Mouse (Mus musculus) kidney, embryonic 16.5 days (tissue): ENCODE data around the gene Kcnab3. TPM values are rescaled to one million over a fixed set of nuclear protein-coding genes. Genes with fewer than 3 reads are reported as not detected.

Experiments
- ATAC-seq: fragments of 200-750 bp; cut with Nextera tagmentation; 2 replicates; pipeline ENCODE4 v1.8.0; 2017; ENCODE audit warnings: moderate TSS enrichment; ENCODE audit not compliant: low FRiP score, low TSS enrichment
- H3K27ac ChIP-seq: fragments of 300-500 bp; sonication (generic); 2 replicates; pipeline ENCODE4 v1.5.1; 2014; ENCODE audit warnings: low read length
- H3K27me3 ChIP-seq: fragments of 300-500 bp; sonication (generic); 2 replicates; pipeline ENCODE4 v1.6.1; 2014; ENCODE audit warnings: low read length, control low read depth, mixed read lengths; ENCODE audit not compliant: insufficient read depth
- H3K36me3 ChIP-seq: fragments of 300-500 bp; sonication (generic); 2 replicates; pipeline ENCODE4 v1.6.1; 2014; ENCODE audit warnings: low read length, control low read depth, mixed read lengths; ENCODE audit not compliant: insufficient read depth
- H3K4me1 ChIP-seq: fragments of 300-500 bp; sonication (generic); 2 replicates; pipeline ENCODE4 v1.6.1; 2014; ENCODE audit warnings: low read length, control low read depth, mixed read lengths; ENCODE audit not compliant: insufficient read depth
- H3K4me2 ChIP-seq: fragments of 300-500 bp; sonication (generic); replicated peaks from 2 replicates; pipeline ENCODE4 v1.6.1; 2014; ENCODE audit warnings: low read depth, low read length
- H3K4me3 ChIP-seq: fragments of 300-500 bp; sonication (generic); 2 replicates; pipeline ENCODE4 v1.5.1; 2014; ENCODE audit warnings: mild to moderate bottlenecking, low read length
- H3K9ac ChIP-seq: fragments of 300-500 bp; sonication (generic); replicated peaks from 2 replicates; pipeline ENCODE4 v1.6.1; 2014; ENCODE audit warnings: low read length
- H3K9me3 ChIP-seq: fragments of 300-500 bp; sonication (generic); 2 replicates; pipeline ENCODE4 v1.6.1; 2016; ENCODE audit warnings: low read length, control low read depth
- WGBS: fragments of 180-500 bp; shearing (Covaris S2); extraction: QIAGEN DNeasy Blood & Tissue Kit; methylation state at CpG from one replicate; pipeline ENCODE4 v1.1.7; 2014; 5-methylcytosine and 5-hydroxymethylcytosine counted together
- polyA plus RNA-seq: library from polyadenylated mRNA; unstranded; fragments of >200 nt; fragmentation: Nextera tagmentation; extraction: Ambion mirVana; gene quantifications from 2 replicates; pipeline ENCODE4 v1.2.1, GENCODE M21; 2015

Gene Kcnab3
- 3.3 and 3.8 TPM in 2 replicates for polyA plus RNA-seq

DNA sequence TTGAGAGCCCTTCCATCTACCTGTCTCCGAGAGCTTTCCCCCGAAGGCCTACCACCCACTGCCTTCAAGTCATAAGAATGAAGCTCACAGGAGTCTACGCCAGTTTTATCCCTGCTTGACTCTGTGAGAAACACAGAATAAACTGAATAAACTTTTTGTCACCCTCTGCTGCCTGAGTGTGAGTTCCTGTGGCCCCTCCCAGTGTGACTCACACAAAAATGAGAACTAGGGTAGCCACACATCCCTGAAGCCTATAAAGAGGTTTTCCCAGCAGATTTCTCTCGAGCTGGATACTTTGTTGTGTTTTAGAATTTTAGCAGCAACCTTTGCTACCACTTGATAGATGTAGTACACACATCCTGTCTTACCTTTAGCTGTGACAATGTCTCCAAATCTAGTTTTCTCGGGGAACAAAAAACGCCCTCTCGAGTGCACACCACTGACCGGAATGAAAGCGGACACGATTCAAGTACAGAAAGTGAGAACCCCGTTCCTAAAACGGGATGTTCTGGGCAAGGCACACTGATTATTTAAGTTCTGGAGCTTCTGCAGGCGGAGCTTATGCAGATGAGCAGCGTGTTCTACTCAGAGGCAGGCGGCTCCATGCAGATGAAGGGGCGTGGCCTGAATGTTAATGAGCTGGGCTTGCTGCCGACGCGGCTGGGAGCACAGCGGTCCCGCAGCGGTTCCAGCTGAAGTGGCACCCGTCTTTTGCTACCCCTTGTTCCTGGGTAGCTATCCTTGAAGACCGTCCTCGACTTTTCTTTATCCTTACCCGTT is at the start of gene Kcnab3:
TSS of gene Kcnab3 (plus strand) at position 631 of the 780 bp plus-strand sequence.
- ATAC-seq = peak; percentile 66; the same call in 1 of the 2 replicates
- peak within 1 kb of the TSS; percentile 65 for H3K9ac ChIP-seq
- peaks cover 40% of the 10 kb centered on the region for H3K4me1 ChIP-seq
- peaks cover 6% of the 10 kb centered on the region; the same call in 1 of the 2 replicates for H3K27me3 ChIP-seq
- no peaks in the 10 kb centered on the region for H3K36me3 ChIP-seq
- H3K9me3 ChIP-seq = no peaks in the 10 kb centered on the region
- WGBS = 11% methylated on average over 26 of the region's 26 CpGs
- peak within 1 kb of the TSS; percentile 53 for H3K4me3 ChIP-seq
- H3K27ac ChIP-seq = peak within 1 kb of the TSS; percentile 3; the same call in 1 of the 2 replicates
- H3K4me2 ChIP-seq = peak within 1 kb of the TSS; percentile 91

DNA sequence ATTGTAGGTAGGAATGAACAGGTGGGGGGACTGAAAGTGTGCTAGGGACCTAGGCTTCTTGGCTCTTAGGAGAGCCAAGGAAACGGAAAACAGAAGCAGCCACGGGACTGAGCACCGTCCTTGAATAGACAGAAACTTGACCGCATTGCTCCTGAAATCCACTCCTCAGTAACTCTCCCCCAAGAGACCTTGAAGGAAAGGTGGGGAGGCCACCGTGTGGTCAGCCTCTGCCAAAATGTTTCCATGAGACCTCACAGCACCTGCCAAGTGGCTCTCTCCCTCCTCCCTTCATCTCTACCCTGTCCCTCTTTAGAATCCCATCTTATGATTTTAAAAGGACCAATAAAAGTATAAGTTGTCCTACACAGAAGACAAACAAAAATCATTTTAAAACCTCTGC is 48.8 kb upstream of the Kcnab3 start:
- H3K27ac ChIP-seq = no peak overlapping the region
- H3K36me3 ChIP-seq = no peaks in the 10 kb centered on the region
- ATAC-seq = no peak
- H3K9ac ChIP-seq = no peak overlapping the region
- WGBS = 64% methylated on average over 5 of the region's 5 CpGs
- H3K9me3 ChIP-seq = no peaks in the 10 kb centered on the region
- peaks cover under 1% of the 10 kb centered on the region; the same call in 1 of the 2 replicates for H3K27me3 ChIP-seq
- H3K4me1 ChIP-seq = no peaks in the 10 kb centered on the region
- H3K4me3 ChIP-seq = no peak overlapping the region
- no peak overlapping the region for H3K4me2 ChIP-seq

DNA sequence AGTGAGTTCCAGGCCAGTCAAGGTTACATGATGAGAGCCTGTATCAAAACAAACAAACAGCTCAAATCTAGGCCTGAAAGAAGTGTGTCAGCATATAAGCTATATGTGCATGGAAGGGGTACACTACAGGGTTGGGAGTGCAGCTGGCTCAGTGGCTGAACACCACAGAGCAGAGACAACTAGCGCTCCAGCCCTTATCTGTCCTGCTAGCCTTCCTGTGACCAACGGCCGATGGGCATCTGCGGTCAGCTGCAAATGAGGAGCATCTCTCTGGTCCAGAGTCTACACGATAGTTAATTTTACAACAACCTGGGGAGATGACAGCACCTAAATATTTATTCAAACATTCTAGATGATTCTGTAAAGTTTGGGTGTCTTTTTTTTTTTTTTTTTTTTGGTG is 34.9 kb upstream of the Kcnab3 start:
- H3K27me3 ChIP-seq = no peaks in the 10 kb centered on the region
- no peaks in the 10 kb centered on the region for H3K4me1 ChIP-seq
- H3K4me3 ChIP-seq = no peak overlapping the region
- no peak overlapping the region for H3K27ac ChIP-seq
- H3K36me3 ChIP-seq = no peaks in the 10 kb centered on the region
- H3K4me2 ChIP-seq = no peak overlapping the region
- no peak for ATAC-seq
- no peak overlapping the region for H3K9ac ChIP-seq
- H3K9me3 ChIP-seq = no peaks in the 10 kb centered on the region
- 95% methylated on average over 5 of the region's 5 CpGs for WGBS

DNA sequence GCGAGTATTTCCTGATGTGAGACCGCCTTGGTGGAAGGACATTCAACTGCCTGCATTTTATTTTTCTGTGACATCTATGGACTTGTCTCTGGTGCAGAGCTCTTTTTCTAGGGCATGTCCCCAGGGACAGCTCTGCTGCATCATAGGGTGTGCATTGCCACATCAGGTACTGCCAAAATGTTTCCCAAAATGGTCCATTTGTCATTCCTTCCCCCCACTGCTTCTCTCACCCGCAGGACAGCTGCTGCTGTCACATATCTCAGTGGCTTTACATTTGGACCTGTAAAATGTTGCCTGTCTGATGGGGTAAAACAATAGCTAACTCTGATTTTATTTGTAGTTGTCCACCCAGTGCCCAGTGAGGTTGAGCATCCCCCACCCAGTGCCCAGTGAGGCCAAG is 30.8 kb upstream of the Kcnab3 start:
- no peaks in the 10 kb centered on the region for H3K4me1 ChIP-seq
- H3K9me3 ChIP-seq = no peaks in the 10 kb centered on the region
- H3K27ac ChIP-seq = no peak overlapping the region
- H3K4me3 ChIP-seq = no peak overlapping the region
- ATAC-seq = no peak
- peaks cover 12% of the 10 kb centered on the region; the same call in 1 of the 2 replicates for H3K36me3 ChIP-seq
- H3K27me3 ChIP-seq = no peaks in the 10 kb centered on the region
- H3K4me2 ChIP-seq = no peak overlapping the region
- 83% methylated on average over 3 of the region's 3 CpGs for WGBS
- H3K9ac ChIP-seq = no peak overlapping the region

DNA sequence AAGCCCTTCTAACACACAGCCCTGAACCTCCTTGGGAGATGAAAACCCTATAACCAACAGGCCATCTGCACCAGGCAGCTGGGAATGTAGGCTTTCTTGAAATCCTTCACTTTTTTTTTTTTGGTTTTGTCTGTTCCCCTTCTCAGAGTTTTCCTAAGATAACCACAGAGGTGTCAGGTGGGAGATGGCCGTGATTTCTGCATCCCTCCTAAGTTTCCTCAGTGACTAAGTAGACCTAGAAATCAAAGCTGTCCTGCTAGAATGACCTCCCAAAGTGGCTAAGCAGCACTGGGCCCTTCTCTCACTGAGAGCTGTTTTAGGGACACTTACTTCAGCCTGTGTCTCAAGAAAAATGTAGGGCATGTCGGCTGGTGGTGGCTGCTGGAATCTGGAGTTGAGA is 28.3 kb upstream of the Kcnab3 start:
- H3K4me2 ChIP-seq = no peak overlapping the region
- ATAC-seq = no peak
- H3K9ac ChIP-seq = no peak overlapping the region
- WGBS = 89% methylated on average over 2 of the region's 2 CpGs
- H3K27me3 ChIP-seq = no peaks in the 10 kb centered on the region
- peaks cover 19% of the 10 kb centered on the region for H3K36me3 ChIP-seq
- no peaks in the 10 kb centered on the region for H3K9me3 ChIP-seq
- H3K4me3 ChIP-seq = no peak overlapping the region
- no peaks in the 10 kb centered on the region for H3K4me1 ChIP-seq
- H3K27ac ChIP-seq = no peak overlapping the region

DNA sequence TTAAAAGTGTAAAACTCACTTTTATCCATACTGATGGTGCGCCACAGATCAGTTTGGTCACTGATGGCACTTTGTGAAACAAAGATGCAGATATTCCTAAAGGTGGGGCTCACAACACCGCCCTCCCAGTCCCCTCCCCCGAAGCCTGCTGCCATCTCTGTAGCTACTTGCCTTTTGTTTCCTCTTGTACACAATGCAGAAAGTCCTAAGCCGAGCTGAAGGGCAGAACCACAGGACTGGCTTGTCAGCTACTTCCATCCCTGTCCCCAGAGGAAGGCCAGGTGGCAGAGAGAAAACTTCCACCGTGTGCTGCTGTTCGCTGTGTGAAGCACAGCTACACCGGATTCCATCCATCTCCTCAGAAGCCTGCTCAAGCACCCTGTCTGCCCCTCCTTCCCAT is 27.8 kb upstream of the Kcnab3 start:
- no peaks in the 10 kb centered on the region for H3K4me1 ChIP-seq
- no peak overlapping the region for H3K4me2 ChIP-seq
- no peak overlapping the region for H3K27ac ChIP-seq
- WGBS = 78% methylated on average over 7 of the region's 7 CpGs
- no peak for ATAC-seq
- no peaks in the 10 kb centered on the region for H3K27me3 ChIP-seq
- H3K36me3 ChIP-seq = peaks cover 24% of the 10 kb centered on the region
- no peak overlapping the region for H3K9ac ChIP-seq
- no peak overlapping the region for H3K4me3 ChIP-seq
- no peaks in the 10 kb centered on the region for H3K9me3 ChIP-seq

DNA sequence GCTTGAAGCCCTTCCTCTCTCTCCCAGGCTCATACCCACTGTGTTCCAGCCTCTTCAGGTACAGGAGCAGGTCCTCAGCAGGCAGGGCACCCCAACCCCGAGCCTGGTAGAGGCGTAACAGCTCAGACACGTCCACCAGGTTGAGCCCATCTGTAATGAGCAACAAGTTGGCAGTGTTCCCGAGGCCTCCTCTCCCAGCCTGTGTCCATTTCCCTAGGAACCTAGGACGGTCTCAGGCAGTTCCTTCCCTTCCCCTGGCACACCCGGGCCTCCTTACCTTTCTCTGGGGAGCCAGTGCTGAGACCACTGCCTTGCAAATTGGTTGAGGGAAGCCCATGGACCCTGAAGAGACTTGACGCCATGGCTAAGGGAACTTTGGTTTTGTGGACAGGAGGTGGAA is 23.2 kb upstream of the Kcnab3 start:
- Histone ChIP-seq H3K36me3 (peaks cover 40% of the 10 kb centered on the region), H3K4me1 (no peaks in the 10 kb centered on the region), H3K9me3 (no peaks in the 10 kb centered on the region), H3K27ac (no peak overlapping the region), H3K27me3 (no peaks in the 10 kb centered on the region), H3K9ac (no peak overlapping the region), H3K4me2 (no peak overlapping the region), H3K4me3 (no peak overlapping the region)
- WGBS = 89% methylated on average over 7 of the region's 7 CpGs
- ATAC-seq = no peak

DNA sequence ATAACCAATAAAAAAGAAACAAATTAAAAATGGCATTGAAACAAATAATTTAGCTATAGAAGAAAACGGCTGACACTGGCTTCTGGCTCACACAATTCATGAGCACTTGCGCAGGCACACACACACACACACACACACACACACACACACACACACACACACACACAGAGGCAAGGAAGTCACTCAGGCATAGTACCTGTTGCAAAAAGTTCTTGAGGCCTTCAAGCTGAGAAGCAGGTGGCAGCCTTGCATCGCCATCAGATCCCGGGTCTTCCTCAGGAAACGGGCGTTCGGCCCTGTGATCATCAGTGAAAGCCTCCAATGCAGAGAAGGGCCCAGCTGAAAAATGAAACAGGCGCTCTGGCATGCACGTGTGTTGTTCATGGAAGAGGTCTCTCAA is 20.8 kb upstream of the Kcnab3 start:
- H3K4me3 ChIP-seq = no peak overlapping the region
- H3K9ac ChIP-seq = no peak overlapping the region
- no peak for ATAC-seq
- H3K9me3 ChIP-seq = no peaks in the 10 kb centered on the region
- 81% methylated on average over 9 of the region's 9 CpGs for WGBS
- H3K27me3 ChIP-seq = no peaks in the 10 kb centered on the region
- no peaks in the 10 kb centered on the region for H3K4me1 ChIP-seq
- H3K4me2 ChIP-seq = no peak overlapping the region
- peaks cover 56% of the 10 kb centered on the region for H3K36me3 ChIP-seq
- no peak overlapping the region for H3K27ac ChIP-seq

DNA sequence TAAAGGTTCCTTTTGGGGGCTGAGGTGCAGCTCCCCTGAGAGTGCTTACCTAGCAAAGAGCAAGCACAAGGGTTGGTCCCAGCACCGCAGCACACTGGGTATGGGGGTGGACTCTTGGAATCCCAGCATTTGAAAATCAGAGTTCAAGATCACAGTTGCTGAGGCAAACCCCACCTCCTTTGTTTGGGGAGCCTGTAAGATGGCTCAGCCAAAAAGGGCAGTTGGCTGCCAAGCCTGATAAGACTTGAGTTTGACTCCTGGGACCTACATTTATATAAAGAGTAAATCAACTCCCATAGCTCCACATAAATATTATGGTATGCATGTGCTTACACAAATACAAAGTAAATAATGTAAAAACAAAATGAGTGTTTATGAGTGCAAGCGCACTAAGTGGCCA is 20.0 kb upstream of the Kcnab3 start:
- no peaks in the 10 kb centered on the region for H3K9me3 ChIP-seq
- H3K27me3 ChIP-seq = no peaks in the 10 kb centered on the region
- no peaks in the 10 kb centered on the region for H3K4me1 ChIP-seq
- H3K9ac ChIP-seq = no peak overlapping the region
- 92% methylated on average over 2 of the region's 2 CpGs for WGBS
- H3K4me2 ChIP-seq = no peak overlapping the region
- H3K36me3 ChIP-seq = peaks cover 64% of the 10 kb centered on the region
- no peak for ATAC-seq
- H3K27ac ChIP-seq = no peak overlapping the region
- no peak overlapping the region for H3K4me3 ChIP-seq

DNA sequence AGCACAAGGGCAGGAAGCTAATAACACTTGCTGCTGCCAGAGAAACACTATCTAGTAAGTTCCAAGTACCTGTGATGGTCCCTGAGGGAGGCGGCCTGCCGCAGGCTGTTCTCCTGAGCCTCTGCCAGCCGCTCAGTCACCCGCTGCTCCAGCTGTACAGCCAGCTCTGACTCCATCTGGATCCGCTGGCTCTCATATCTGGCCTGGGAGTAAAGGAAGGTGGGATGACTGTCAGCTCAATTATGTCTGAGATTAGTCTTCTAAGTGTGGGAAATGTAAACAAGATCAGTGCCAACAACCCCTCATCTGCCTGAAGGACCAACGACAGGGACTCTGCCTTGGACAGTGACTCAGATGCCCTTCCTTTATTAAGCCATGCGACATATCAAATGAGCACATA is 14.8 kb upstream of the Kcnab3 start:
- no peak overlapping the region for H3K27ac ChIP-seq
- no peak overlapping the region for H3K4me3 ChIP-seq
- WGBS = 83% methylated on average over 7 of the region's 7 CpGs
- no peaks in the 10 kb centered on the region for H3K9me3 ChIP-seq
- H3K4me1 ChIP-seq = no peaks in the 10 kb centered on the region
- H3K36me3 ChIP-seq = peaks cover 61% of the 10 kb centered on the region
- H3K4me2 ChIP-seq = no peak overlapping the region
- no peak overlapping the region for H3K9ac ChIP-seq
- H3K27me3 ChIP-seq = no peaks in the 10 kb centered on the region
- no peak for ATAC-seq
